Mouse (Mus musculus) bone marrow macrophage, adult 2 months (primary cell): Measurements from ENCODE around the gene Errfi1.

Experiments used
- CTCF ChIP-seq: IDR thresholded peaks from 2 replicates; pipeline ENCODE4 v1.5.1; 2012; ENCODE audit warnings: low read depth, mild to moderate bottlenecking, low read length, moderate library complexity
- POLR2A ChIP-seq: IDR thresholded peaks from 2 replicates; pipeline ENCODE4 v1.6.1; 2012; ENCODE audit warnings: mild to moderate bottlenecking, low read depth, low read length, borderline replicate concordance

- TF ChIP-seq POLR2A: no peak
- TF ChIP-seq CTCF: no peak
These were observed 17.8 kb downstream of the Errfi1 start for GRCm38 (mm10) chr4:150871392-150872138.
